Mouse (Mus musculus): ENCODE results near the gene Lysmd2.
"Not testable (repeated sequence)": the region's sequence is repeated elsewhere in the genome, so short reads cannot be mapped to it uniquely, and the experiment has no call there.

The Lysmd2 gene

DNA sequence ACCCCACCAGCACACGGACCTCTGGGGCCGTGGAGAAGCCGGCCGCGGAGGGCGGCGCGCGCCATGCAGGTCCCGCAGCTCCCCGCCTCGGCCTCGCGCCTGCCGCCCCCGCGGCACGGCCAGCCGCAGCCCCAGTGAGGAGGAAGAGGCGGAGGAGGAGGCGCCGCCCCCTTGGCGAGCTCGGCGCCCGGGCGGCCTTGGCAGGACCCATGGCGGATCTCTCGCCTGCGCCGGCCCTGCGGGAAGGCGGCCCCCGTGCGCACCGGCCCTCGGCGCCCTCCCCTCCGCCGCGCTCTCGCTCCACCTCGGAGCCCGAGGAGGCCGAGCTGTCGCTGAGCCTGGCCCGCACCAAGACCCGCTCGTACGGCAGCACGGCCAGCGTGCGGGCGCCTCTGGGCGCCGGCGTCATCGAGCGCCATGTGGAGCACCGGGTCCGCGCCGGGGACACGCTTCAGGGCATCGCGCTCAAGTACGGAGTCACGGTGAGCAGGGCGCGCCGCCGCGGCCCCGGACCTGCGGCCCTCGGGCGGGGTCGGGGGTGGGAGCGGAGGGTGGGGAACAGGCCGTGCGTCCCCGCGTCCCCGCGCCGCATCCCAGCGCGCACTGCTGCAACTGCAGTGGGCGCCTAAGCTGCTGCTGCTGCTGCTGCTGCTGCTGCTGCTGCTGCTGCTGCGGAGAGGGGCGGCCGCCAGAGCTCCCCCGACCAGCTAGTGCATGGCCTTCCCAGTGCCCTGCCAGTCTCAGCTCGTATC lies at the start of gene Lysmd2:
Gene Lysmd2, plus strand, starts transcription at position 186 of the 752 bp plus-strand sequence.
- peak; percentile 64 for DNase-seq (ENCODE audit: low spot score)

DNA sequence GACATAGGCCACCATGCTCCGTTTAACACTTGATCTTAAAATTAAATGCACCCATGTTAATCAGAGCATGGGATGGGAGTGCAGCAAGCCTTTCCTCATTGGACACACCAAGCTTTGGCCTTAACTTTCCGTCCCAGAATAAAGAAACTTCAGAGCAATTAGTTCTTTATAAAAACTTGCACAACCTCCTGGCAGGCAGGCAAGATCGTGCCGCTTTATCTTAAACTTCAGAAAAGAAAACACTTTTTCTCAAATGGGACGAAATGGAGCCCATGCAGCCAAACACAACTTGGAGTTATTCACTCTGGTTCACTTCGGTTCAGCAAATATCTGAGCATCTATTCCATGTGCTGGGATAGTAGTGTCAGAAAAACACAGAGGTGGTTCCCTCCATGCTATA lies 46.2 kb upstream of the Lysmd2 start:
- DNase-seq (ENCODE audit: low spot score): no peak

DNA sequence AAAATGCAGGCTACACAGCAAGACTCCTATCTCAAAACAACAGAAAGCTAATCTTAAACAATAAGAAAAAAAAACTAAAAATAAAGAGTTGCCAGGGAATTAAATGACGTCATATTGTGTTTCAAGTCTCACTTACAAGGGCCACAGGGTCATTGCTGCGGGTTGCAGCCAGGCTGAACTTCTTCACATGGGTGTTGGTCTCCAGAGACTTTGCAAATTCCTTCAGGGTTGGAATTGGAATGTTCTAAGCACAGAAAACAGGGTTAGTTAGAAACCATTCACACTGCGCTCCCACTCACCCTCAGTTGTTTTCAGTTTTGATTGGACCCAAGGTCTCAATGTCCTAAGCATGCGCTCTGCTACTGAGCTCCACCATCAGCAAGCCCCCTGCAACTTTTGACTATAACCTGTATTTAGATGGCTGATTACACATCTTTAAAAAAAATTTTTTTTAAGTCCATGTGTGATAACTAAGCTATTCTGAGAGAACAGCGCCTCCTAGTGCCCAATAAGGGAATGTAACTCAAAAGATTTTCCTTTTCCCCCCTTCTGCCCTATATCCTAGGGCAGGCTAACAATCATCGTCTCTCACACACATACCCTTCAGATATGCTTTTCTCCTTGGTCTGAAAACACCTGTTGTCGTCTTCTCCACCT lies 43.7 kb upstream of the Lysmd2 start:
- DNase-seq (ENCODE audit: low spot score): peak; percentile 64

DNA sequence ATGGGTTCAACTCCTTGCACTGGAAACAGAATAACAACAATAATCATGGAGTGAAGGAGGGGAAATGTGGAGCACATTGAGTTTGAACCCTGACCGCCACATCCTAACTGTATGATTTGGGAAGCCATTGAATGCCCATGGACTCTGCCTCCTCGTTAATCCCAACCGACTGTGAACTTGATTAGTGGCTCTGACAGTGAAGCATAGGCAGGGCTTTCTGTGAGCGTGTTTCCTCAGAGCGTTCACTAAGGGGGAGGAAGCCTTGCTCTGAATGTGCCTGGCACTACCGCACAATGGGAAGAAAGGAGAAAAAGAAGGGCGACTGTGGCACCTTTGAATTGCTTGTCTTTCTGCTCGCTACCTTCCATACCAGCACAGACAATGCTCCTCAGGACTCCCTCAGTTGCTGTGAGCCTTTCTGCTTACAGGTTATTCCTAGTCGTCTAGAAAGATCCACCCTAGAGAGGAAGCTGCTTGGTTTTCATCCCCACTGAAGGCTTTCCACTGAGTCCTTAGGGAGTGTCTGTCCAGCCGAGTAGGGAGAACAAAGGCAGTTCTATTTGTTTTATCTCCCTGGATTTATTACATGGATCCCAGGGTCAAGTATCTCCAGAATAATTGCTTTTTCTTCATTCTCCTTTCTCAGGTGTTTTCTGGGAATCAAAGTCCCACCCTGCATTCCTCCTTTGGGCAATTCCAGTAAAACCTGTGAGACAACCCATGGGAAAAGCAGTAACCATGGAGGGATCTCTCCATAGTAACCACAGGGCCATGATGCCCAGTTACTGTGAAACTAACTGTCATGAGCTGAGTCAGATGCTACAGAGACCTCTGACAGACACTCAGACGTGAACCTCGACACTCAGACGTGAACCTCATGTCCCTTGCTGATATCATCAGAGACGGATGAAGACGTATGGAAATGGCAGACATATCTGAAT lies 35.4 kb upstream of the Lysmd2 start:
- DNase-seq (ENCODE audit: low spot score): no peak

DNA sequence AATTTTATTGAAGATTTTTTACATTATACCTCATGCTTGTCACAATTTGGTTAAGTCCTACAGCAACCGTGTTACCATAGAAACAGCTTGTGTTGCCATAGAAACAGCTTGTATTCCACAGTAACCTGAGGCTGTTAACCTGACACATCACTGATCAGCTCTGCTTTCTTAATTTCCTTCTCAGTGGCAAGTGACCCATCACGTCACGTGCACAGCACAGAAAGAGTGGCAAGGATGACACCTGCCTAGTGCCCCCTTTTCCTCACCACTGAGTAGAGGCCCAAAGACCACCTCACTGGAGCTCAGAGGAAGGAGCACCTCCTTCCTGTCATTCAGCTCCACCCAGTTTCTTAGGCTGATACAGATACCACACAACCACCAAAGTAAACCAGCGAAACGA lies 32.1 kb upstream of the Lysmd2 start:
- DNase-seq (ENCODE audit: low spot score): peak; percentile 18

DNA sequence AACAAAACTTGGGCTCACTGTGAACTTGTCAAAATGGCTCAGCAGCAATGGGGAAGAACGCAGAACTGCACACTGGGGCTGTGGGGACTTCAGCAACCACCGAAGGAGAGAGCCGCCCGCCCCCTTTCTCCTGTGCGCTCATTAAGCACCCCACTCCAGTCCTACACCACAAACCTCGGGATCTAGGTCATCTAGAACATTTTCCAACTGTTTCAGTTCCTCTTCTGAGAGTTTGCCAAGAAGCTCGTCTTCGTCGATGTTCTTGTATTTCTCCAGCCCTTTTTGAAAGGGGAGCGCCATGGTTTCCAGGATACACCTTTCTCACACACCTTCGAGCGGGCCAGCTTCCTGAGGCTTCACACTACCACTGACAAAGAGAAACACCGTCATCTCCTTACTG lies 28.5 kb upstream of the Lysmd2 start:
- no peak for DNase-seq (ENCODE audit: low spot score)

DNA sequence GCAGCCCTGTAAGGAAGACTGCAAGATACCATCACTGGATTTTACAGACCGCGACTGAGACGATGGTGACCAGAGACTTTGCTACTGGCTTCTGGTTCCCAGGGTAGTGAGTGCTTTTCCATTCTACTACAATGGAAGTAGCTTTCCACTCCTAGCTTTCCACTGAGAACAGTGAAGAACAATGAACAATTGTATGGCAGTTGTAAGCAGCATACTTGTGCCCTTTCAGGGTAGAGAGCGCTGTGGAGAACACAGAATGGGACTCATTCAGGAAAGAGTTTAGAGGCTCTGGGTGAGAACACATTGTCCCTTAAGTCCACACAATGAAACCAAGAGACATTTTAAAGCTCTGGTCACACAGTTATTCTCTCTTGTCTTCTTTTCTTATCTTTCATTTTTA lies 27.9 kb upstream of the Lysmd2 start:
- DNase-seq (ENCODE audit: low spot score): no peak

DNA sequence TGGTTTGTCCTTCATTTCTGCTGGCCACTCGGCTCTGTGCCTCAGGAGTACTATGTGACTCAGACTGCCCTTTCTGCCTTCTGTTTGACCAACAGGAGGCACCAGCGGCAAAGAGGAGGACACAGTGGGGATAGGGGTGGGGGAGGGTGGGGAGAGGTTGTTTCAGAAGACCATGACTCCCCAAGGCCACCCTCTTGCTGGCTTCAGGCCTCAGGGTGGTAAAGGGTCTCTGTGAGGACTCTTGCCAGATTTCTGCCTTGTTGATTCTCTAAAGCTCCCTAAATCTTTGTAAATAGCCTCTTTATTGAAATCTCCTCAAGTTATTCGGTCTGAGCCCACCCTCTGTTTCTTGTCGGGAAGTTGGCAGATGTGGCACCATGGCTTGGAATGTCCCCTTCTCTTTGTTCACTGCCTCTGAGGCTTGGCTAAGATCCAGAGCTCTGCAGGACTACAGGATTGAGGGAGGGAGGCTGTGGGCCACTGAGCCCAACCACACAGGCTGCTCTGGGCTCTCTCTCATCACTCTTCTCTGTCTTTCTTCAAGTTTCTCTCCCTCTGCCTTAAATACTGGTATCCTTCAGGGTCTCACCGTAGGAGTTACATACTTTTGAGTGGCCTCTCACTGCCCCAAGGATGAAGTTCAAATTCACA lies 26.2 kb upstream of the Lysmd2 start:
- no peak for DNase-seq (ENCODE audit: low spot score)

DNA sequence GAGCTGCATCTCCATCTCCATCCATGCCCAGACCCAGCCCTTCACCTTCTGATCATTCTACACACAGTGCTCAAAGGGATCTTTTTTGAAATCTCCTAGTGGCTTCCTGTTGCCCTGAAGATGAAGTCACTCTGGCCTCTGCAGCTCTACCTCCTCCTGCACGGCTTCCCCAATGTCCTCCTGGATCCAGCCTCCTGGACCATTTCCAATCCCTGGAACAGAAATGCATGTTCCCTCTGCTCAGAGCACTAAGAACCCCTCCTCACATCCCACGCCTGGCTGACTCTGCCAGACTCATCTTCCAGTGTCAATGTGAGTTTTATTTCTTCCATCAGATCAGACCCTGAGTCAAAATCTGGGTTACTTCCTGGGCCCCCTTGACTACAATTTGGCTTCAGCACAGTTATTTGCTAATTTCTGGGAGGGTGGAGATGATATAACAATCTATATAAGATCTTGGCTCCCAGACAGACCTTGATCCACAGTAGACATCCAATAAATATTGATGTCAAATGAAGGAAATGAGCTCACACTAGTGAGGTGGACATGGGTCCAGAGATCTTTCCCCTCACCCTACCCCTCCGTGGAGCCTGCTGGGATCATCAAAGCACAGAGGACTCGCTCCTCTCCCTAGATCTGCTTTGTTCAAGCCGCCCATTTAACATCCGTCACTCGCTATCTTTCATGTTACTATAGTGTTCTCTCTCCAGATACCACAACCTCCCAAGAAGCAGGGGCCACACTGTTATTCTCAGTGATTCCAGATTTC lies 25.2 kb upstream of the Lysmd2 start:
- no peak for DNase-seq (ENCODE audit: low spot score)

DNA sequence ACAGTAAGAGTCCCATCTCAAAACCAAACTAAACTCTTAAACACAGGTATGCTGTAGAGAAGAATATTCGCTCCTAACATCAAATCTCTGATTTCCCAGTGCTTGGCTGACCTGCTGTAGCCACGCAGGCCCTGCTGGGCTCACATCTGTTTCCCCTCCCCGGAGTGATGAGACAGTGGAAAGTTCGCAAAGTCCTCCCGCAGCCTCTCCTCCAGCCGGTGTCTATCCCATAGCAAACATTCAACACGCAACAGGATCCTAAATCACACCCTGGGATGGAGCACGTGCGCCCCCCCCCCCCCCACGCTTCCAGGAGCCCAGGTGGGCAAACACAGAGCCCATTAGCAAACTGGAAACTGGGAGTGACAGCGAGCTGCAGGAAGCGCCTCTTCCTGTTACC lies 24.0 kb upstream of the Lysmd2 start:
- DNase-seq (ENCODE audit: low spot score): peak; percentile 15

DNA sequence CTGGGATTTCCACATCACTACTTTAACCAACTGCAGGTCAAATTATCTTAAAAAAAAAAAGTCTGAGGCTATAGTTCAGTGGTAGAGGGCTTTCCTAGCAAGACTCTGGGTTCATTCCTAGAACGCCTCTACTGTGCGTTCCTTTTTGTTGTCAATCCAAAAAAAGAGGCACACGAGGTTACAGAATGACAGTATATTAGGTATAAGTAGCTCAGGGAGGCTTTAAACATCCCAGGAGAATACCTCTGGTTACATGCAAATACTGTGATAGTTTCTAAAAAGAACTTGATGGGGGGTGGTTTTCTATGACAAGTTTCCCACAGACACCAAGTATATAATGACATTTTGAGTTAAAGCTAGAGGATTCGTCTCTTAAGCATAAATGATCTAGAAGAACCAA lies 18.0 kb upstream of the Lysmd2 start:
- no peak for DNase-seq (ENCODE audit: low spot score)

DNA sequence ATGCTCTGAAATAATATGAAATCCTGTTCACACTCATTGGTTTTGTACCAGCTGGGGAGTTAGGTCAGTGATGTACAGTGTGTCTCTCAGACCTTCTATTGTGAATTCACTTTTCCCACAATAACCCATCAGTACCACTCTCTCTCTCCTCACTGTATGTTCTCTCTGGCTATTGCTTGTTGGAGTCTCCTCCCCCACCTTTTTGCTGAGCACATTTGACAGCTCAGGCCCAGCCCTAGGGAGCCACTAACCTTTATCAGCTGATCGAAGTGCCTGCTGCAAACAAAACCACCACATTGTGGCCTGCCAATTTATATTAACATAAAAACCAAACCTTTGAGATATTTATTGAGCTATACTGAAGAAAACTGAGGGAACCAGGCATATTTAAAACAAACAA lies 16.0 kb upstream of the Lysmd2 start:
- no peak for DNase-seq (ENCODE audit: low spot score)

DNA sequence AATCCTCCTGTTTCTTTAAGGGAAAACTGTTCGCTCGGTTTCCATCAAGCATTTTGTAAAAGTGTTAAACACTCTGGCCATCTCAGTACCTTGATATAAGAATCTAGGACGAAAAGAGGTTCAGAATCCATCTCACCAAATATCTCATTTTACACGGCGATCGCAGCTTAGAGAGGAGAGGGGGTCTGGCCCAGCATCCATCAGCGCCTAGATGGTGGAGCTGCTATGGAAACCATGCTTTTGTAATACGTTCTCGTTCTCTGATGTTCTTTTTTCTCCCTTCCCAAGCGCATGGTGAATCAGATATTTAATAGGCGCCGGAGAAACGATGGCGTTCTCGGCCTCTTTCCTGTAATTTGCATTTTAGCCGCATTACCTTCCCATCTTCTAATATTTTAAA lies 15.6 kb upstream of the Lysmd2 start:
- peak; percentile 15 for DNase-seq (ENCODE audit: low spot score)

DNA sequence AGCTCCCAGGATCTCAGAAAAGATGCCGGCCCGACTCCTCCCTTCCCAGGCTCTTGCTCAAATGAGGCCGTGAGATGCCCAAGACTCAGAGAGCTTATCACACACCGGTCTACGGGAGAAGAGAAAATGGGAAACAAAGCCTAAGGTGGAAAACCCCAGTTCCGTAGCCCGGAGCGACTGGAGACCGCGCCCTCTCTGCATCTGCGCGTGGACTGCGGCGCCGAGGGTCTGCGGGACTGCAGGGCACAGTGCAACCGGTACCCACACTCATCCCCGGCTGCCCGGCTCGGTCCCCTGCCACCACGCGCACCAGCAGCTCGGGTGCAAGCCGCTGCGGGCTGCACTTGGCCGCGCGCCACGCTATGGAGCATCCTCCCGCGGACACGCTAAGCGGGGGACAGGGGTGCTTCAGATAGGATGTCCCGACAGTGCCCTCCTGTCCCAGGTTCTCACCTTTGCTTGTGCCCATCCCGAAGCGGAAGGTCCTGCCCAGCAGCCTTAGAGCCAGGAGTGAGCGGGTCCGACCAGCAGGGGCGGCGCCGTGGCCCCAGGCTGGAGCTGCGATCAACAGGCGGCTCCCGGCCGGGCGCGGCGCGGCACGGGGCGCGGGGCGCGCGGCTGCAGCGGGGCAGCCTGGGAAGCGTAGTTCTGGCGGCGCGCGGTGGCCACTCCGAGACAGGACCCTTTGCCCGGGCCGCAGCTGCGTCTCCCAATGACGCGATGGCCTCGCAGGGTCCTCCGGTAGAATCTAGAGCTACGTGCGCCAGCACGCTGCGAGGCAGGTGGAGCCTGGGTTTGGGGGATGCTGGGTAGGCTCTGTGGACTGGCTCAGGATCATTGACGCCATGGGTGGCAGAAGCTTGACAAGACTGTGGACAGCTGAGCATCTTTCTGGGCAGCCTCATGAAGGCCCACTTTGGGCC lies 14.7 kb upstream of the Lysmd2 start, which contains the start of gene Tmod2:
Gene Tmod2, minus strand, starts transcription at position 755 of the 923 bp plus-strand sequence.
- DNase-seq (ENCODE audit: low spot score): peak; percentile 85

DNA sequence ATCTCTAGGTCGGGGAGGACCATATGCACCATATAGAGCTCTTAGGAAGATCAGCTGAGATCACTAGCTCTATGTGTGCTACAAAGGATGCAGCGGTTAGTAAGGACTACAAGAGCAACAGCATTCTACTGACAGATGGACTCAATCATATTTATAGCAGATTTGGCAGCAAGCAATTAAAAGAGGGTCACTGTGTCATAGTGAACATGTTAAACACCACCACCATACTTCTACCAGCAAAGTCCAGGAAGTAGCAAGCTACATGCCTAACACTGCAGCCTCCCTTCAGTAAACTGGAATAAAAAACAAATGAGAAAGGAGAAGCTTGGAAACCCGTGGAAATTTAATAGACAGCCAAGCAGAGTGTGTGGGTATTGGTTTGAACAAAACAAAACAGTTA lies 9.0 kb upstream of the Lysmd2 start:
- DNase-seq (ENCODE audit: low spot score): no peak

DNA sequence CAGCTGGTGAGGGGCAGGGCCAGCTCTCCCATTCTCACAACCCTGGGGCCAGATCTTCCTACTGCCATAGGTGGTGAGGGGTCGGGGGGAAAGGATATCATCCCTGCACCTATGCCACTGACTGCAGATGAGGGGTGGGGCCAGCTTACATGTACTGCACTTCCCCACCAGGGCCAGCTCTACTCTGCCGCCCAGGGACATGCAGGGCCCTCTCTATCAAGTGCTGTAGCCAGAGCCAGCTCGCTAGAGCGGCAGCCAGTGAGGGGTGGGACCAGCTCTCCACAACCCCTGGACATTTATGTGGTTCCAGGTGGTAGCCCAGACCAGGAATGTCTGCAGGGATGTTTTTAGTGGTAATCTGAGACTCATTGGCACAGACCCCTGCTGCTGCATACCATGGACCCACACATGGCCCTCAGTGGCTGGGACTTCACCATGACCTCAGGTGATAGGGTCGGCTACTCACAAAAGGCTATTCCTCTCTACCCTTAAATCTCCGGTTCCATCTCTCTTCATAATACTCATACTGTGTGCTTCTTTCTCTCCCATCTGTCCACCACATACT lies 6.6 kb upstream of the Lysmd2 start:
- no peak for DNase-seq (ENCODE audit: low spot score)

DNA sequence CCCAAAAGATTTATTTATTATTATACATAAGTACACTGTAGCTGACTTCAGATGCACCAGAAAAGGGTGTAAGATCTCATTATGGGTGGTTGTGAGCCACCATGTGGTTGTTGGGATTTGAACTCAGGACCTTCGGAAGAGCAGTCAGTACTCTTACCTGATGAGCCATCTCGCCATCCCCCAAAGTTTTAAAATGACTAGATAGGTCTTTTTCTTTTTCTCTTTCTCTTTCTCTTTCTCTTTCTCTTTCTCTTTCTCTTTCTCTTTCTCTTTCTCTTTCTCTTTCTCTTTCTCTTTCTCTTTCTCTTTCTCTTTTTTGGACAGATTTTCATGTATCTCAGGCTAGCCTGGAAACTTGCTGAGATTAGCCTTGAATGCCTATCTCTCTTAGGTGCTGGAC lies 5.8 kb upstream of the Lysmd2 start:
- DNase-seq (ENCODE audit: low spot score): not testable (repeated sequence)

DNA sequence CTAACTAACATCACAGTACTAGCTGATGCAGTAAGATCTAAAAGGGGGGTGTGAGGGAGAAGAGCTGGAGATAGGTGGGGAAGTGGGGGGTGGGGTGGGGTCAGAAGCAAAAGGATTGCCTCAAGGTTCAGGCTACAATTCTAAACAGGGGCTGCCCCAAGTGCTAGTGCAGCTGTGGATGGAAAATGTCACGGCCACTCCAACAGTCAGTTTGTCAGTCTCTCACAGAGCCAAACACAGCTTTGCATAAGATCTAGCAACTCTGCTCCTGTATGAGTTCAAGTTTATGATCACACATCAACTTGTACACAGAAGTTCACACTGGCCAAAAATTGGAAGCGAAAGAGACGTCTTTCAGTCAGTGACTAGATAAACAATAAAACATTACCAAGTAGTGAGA lies 4.1 kb upstream of the Lysmd2 start:
- DNase-seq (ENCODE audit: low spot score): no peak

DNA sequence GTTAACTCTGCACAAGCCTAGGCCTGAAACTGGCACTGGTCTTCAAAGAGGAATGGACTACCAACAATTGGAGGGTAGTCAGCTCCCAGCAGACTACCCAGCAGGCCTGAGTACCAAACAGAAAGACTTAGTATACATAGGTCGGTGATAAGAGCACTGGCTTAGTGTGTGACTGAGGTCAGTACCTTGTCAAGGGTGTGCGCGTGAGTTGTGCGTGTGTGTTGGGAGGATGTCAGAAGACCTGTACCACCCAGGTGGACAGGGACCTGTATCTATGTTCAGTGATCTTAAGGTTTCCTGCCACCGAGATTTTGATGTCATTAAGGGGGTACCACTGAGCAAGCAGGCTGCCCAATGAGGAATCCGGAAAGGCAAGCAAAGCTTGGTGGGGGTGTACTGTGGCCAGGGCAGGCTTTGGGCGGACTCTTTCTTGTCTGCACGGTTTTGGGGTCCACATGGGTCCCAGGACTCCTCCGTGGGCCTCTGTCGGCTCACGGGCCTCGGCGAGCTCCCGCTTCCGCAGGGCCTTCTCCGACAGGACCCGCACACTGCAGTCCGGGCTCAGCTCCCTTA lies 472 bp upstream of the Lysmd2 start:
- DNase-seq (ENCODE audit: low spot score): peak; percentile 11

DNA sequence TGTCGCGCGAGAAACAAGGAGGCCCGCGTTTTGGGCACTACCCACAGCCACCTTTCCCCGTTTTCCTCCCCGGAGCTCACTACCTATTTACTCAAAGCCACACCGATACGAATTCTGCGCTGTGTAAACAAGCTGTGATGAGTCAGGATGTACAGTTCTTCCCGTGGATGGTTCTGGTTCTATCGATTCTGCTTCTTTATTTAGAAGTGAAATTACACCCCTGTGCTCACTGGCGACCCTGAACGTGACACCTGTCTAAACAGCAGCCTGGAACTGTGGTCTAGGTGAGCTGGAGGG lies 715 bp downstream of the Lysmd2 start:
- no peak for DNase-seq (ENCODE audit: low spot score)
